Mouse (Mus musculus) brain, embryonic 14.5 days (tissue): ENCODE data around the gene Zbtb3. TPM values are rescaled to one million over a fixed set of nuclear protein-coding genes. Genes with fewer than 3 reads are reported as not detected.
A peak's percentile ranks its signal among the peaks of the same experiment; 100 is the strongest.

ENCODE experiments used
- DNase-seq: peaks from one replicate; pipeline ENCODE4 v3.0.0-alpha.2; 2011; ENCODE audit warnings: low read depth
- CTCF ChIP-seq: fragments of 200-500 bp; IDR thresholded peaks from 2 replicates; pipeline ENCODE4 v1.5.1; 2012; ENCODE audit warnings: inconsistent platforms, mild to moderate bottlenecking, moderate library complexity, borderline replicate concordance; ENCODE audit not compliant: insufficient read depth, insufficient read length; ENCODE audit errors: extremely low read depth
- POLR2A ChIP-seq: fragments of 200-500 bp; IDR thresholded peaks from 2 replicates; pipeline ENCODE4 v1.6.1; 2012; ENCODE audit warnings: mild to moderate bottlenecking, inconsistent platforms, borderline replicate concordance; ENCODE audit not compliant: poor library complexity, insufficient read depth, insufficient read length, severe bottlenecking; ENCODE audit errors: extremely low read depth
- polyA plus RNA-seq: library from polyadenylated mRNA; depleted of rRNA; stranded (reverse); fragments of >200 nt; gene quantifications from 2 replicates; pipeline ENCODE4 v1.2.3, GENCODE M21; 2012

Gene Zbtb3
- polyA plus RNA-seq, 1 experiment, result 5.9 TPM

GRCm38 (mm10) chr19:8806810-8807209 lies 4.5 kb downstream of the Zbtb3 start:
- TF ChIP-seq CTCF (no peak), POLR2A (no peak)
- no peak for DNase-seq

GRCm38 (mm10) chr19:8815812-8816211 lies 13.5 kb downstream of the Zbtb3 start:
- DNase-seq, result peak; percentile 33
- TF ChIP-seq CTCF (no peak), POLR2A (no peak)

DNA sequence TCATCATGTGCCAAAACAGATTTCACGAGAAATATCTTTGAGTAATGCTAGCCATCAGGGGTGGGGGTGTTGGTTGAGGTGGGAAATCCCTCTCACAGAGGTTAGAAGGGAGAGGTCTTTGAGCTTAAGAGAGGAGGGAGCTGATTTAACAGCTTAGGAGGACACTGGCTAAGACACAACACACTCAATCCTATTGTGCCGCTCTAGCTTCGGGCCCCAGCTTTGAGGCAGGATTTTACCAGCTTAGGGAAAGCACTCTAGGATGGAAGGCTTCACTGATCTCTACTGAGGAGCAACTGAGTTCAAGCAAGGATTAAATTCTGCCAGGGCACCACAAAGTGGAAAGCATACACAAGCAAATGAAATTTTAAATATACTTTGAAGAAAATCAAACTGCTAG lies 14.6 kb downstream of the Zbtb3 start:
- no peak for TF ChIP-seq POLR2A
- no peak for TF ChIP-seq CTCF
- no peak for DNase-seq

- no peak for DNase-seq
- TF ChIP-seq POLR2A (no peak), CTCF (no peak)
Measured at GRCm38 (mm10) chr19:8818301-8818798, 16.0 kb downstream of the Zbtb3 start.

DNA sequence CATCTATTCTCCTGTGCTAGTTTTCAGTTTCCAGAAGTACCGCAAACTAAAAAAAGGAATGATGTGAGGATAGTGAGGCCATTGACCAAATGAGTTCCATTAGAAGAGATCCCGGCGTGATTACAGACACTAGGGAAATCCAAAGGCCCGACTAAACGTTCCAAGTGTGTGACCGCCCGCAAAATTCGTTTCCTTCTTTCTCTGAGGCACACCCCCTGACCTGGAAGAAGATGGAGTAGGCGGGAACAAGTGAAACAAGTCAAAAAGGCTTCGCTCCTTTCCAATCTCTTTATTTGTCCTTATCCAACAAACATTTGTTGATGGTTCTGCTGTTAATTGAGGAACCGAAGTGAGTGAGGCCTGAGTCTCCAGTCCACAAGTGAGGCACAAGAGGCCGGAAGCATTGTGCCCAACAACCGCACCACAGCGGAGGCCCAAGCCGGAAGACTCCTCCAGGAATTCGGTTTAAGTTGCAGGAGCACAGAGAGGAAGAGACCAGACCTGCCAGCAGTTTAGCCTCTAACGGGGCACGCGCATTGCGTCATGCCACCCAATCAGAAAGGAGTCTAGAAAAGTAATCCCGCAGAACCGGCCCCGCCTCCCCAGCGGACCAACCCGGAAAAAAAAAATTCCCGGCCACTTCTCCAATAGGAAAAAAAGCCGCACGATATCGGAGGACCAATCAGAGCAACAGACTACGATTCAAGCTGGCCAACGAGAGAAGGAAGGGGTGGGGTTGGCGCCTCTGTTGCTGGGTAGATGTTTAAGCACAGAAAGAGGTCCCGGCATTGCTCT lies 16.6 kb downstream of the Zbtb3 start, which contains the start of gene Ttc9c:
Ttc9c (minus strand) TSS at position 533 of the 795 bp plus-strand sequence.
- TF ChIP-seq CTCF (no peak), POLR2A (peak; percentile 65; the same call in 1 of the 2 replicates)
- DNase-seq, result peak; percentile 100

DNA sequence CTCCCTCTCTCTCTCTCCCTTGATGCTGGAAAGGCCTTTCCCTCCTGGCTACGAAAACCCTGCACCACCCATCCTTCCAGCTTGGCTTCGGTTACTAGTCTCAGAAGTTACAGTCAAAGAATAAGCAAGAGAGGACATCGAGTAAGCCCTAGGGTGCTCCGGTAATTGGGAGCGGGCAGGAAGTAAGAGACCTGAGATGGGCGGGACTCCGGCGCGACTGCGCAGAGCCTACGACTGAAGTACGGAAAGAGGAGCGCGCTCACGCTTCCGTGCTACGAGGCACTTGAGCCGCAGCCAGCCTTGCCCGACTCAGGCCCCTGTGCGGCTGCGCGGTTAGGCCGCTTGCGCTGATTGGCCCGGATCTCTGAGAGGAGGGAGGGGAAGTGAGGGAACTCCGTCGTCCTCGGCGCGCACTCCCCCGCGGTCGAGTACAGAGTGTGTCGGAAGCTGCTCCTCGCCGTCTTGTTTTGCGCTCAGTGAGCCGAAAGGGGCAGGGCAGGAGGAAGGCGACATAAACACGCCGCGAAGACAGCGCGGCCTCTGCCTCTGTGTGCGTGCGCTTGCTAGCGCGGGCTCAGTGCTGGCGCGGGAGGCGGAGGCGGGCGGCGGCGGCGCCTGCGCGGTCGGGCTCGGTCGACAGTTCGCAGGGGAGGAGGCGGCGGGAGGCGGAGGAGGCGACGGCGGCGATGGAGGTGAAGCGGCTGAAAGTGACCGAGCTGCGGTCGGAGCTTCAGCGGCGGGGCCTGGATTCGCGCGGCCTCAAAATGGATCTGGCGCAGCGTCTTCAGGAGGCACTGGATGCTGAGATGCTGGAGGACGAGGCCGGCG lies 17.5 kb downstream of the Zbtb3 start, which contains the start of gene Hnrnpul2:
Hnrnpul2 (plus strand) TSS at position 415 of the 828 bp plus-strand sequence.
- TF ChIP-seq CTCF (no peak), POLR2A (peak; percentile 73)
- peak; percentile 100 for DNase-seq

GRCm38 (mm10) chr19:8820424-8820956 lies 18.1 kb downstream of the Zbtb3 start:
- DNase-seq, result no peak
- TF ChIP-seq POLR2A, result no peak
- TF ChIP-seq CTCF, result no peak

DNA sequence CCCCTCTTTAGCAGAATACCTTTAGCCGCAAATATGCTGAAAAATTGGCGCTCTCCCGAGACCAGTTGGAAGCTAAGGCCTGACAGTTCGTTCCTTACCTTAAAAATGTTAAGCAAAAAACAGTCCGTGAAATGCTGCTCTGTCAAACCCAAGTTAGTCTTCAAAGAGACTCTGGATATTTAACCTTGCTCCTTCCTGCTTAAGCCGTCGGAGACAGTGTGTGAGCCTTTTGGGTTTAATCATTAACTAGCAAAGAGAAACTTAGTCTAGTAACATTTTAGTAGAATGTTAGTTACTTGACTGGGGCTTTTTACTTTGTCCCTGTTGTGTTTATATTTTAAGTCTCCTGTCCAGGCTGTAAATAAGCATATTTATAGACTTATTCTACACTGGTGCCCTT lies 18.8 kb downstream of the Zbtb3 start:
- TF ChIP-seq CTCF, result no peak
- no peak for TF ChIP-seq POLR2A
- no peak for DNase-seq

DNA sequence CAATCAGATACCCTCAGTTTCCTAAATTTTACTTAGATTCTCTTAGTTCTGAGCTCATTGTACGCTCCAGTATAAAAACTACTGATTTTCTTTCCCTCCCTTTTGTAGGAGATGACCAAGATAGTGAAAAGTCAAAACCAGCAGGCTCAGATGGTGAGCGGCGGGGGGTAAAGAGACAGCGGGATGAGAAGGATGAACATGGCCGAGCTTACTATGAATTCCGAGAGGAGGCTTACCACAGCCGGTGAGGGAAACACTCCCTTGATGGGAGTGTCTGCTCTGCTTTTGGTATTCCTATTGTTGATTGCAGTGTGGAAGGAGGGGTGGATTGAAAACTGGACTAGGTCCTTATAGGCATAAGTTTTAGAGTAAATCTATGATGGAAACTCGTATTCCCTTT lies 20.3 kb downstream of the Zbtb3 start:
- no peak for DNase-seq

GRCm38 (mm10) chr19:8829660-8830059 lies 27.3 kb downstream of the Zbtb3 start, which contains the start of gene AC129217.1:
Gene AC129217.1 (plus strand): TSS chr19:8829773.
- DNase-seq, result no peak
- TF ChIP-seq CTCF, result no peak
- TF ChIP-seq POLR2A, result no peak

More for the DNA sequence above, 20.3 kb downstream of the Zbtb3 start:
- no peak for TF ChIP-seq POLR2A
- no peak for TF ChIP-seq CTCF

DNA sequence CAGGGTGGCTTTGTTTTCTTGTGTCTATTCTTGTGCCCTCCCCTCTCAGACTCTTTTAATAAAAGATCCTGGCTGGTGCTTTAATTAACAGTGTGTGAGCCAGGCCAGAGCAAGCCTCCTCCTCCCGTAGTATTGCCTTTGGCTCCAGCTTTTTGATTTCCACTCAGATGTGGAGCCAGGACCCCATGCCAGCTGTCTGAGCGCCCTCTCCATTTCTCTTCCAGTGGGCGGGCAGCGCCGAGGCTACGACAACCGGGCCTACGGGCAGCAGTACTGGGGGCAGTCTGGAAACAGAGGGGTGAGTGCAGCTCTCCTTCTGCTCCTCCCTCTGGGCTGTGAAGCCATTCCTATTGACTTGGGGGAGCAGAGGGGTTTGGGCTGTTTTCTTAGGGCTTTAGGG lies 28.3 kb downstream of the Zbtb3 start:
- TF ChIP-seq CTCF (no peak), POLR2A (no peak)
- peak; percentile 50 for DNase-seq
